Mouse (Mus musculus) Patski (cell line): ENCODE results near the gene Gfod1. TPM values are rescaled to one million over a fixed set of nuclear protein-coding genes. Genes with fewer than 3 reads are reported as not detected.

Source experiments
- ATAC-seq: fragments of 100-300 bp; one replicate; pipeline ENCODE4 v1.8.0; 2021
- CTCF ChIA-PET: fragments of 350-600 bp; sonication (Branson Sonifier 250); formaldehyde crosslinking; loops from one replicate; lab custom pipeline; 2022; ENCODE audit warnings: inconsistent platforms; lab: Charles Lee
- POLR2A ChIA-PET: fragments of 350-600 bp; sonication (Branson Sonifier 250); formaldehyde crosslinking; loops from one replicate; lab custom pipeline; 2022; ENCODE audit warnings: antibody characterized with exemption, inconsistent platforms; lab: Charles Lee
- DNase-seq: peaks from one replicate; pipeline ENCODE4 v3.0.0-alpha.2; 2011; ENCODE audit warnings: low read depth, low spot score
- H3K27me3 ChIP-seq: fragments of 371-371 bp; one replicate; pipeline ENCODE4 v1.5.1; 2021
- CTCF ChIP-seq: fragments of 100-300 bp; IDR thresholded peaks from one replicate; pipeline ENCODE4 v1.5.1; 2021
- in situ Hi-C: fragments of 300-500 bp; cut with MboI; formaldehyde crosslinking; loops from 3 replicates; pipeline ENCODE4 v1.11.1; 2018; ENCODE audit warnings: low pct_unique_long_range_greater_than_20kb, mixed read lengths
- polyA plus RNA-seq: library from polyadenylated mRNA; unstranded; gene quantifications from one replicate; pipeline ENCODE4 v1.2.3, GENCODE M21; 2021

Gfod1 gene
- polyA plus RNA-seq, 1 experiment from 2014 or later: 1.3 TPM

DNA sequence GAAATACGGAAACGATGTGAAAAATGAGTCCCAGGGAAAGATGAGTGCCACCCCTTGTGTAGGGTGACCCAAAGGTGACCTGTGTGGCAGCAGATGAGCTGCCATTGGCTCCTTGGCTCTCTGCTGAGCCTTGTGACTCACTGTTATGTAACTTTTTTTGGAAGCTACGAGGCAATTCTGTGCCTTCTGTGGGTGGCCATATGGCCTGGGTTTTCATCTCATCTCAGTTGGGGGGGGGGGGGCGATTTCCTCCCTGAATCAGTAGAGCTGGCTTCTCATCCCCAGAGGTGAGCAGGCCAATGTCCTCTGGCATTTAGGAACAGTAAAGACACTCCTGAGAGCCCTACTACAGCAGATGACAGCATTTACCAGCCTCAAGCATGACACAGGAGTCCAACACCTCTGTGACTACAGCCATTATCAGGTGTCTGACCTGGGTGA is 19.2 kb downstream of the Gfod1 start:
- DNase-seq: no peak
- ChIA-PET CTCF (interaction anchor here (2.0 kb wide), 1 partner anchor 16 kb away, joined by 8 read pairs; no protein-coding TSS in a partner anchor), POLR2A (interaction anchor here (1.5 kb wide), 1 partner anchor 9 kb away, joined by 4 read pairs; no protein-coding TSS in a partner anchor)
- TF ChIP-seq CTCF: no peak
- H3K27me3 ChIP-seq: no peaks in the 10 kb centered on the region
- in situ Hi-C loops: no loop called here
- no peak for ATAC-seq

- ATAC-seq (no peak), DNase-seq (no peak)
- in situ Hi-C loops: no loop called here
- ChIA-PET CTCF (interaction anchor here (1.5 kb wide), 1 partner anchor 11 kb away, joined by 4 read pairs; no protein-coding TSS in a partner anchor), POLR2A (no interaction called here)
- no peaks in the 10 kb centered on the region for H3K27me3 ChIP-seq
- TF ChIP-seq CTCF: no peak
Measured at GRCm38 (mm10) chr13:43273906-43274305, 30.1 kb downstream of the Gfod1 start.

DNA sequence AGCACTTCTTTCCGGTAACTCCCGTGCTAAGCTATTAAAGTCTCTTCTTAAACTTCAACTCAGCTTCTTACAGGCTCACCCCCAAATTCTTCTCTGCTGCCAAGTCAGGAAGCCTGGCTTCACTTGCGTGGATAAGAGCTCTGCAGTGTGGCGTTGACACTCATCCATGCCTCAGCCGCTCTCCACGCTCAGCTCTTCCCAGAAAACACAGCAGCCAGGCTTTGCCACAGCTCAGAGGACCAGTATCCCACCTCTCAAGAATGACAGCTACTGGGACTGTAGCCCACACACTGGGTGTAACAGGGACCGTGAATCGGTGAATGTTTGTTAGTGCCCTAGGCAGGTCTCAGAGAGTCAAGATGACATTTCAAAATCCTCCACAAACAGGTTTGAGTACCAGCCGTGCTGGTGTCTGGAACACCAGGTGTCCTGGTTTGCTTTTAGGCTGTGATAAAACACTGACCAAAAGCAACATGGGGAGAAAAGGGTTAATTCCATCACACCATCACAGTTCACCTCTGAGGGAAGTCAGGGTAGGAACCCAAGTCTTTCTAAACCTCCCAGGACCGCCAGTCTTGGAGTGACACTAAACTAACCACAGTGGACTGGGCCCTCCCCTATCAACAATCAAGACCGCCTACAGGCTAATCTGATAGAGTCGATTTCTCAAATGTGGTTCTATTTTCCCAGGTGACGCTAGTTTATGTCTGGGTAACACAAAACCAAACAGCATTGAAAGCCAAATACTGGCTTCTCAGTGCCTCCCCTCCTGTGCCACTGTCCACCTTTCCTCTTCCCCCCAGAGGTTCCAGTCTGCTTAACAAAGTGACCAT is 31.5 kb downstream of the Gfod1 start:
- ChIA-PET CTCF (interaction anchor here (1.5 kb wide), 1 partner anchor 9 kb away, joined by 4 read pairs; no protein-coding TSS in a partner anchor), POLR2A (interaction anchor here (1.3 kb wide), 1 partner anchor 15 kb away, joined by 5 read pairs; no protein-coding TSS in a partner anchor)
- TF ChIP-seq CTCF: no peak
- in situ Hi-C loops: no loop called here
- ATAC-seq (no peak), DNase-seq (no peak)
- H3K27me3 ChIP-seq: no peaks in the 10 kb centered on the region

- TF ChIP-seq CTCF: no peak
- DNase-seq: no peak
- no peak for ATAC-seq
- ChIA-PET POLR2A (interaction anchor here (1.3 kb wide), 1 partner anchor 16 kb away, joined by 5 read pairs; no protein-coding TSS in a partner anchor), CTCF (interaction anchor here (0.7 to 1.0 kb wide), 2 partner anchors 9 to 11 kb away, joined by 3 to 4 read pairs; no protein-coding TSS in a partner anchor)
- no peaks in the 10 kb centered on the region for H3K27me3 ChIP-seq
- in situ Hi-C loops: no loop called here
Measured at GRCm38 (mm10) chr13:43271481-43271880, 32.5 kb downstream of the Gfod1 start.

DNA sequence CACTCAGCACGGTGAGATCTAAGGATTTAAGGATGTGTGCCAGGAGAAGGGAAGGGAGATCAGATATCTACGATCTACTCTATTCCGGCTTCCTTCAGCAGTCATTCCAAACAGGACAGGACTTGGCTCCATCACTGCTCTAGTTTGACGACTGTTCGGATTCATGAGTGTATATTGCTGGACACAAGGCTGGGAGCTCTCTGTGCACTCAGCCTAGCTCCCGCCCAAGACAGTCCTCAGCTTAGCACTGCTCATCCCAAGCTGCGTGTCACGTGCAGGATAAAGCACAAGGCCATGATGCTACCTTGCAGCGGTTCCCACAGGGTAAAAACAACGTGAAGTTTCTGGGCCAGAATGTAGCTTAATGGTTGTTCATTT is 33.8 kb downstream of the Gfod1 start:
- no peaks in the 10 kb centered on the region for H3K27me3 ChIP-seq
- DNase-seq: no peak
- ChIA-PET CTCF (interaction anchor here (2.3 kb wide), 1 partner anchor 15 kb away, joined by 8 read pairs; no protein-coding TSS in a partner anchor), POLR2A (no interaction called here)
- no peak for ATAC-seq
- in situ Hi-C loops: no loop called here
- no peak for TF ChIP-seq CTCF

GRCm38 (mm10) chr13:43269460-43270219 is 34.3 kb downstream of the Gfod1 start:
- ATAC-seq (no peak), DNase-seq (no peak)
- ChIA-PET CTCF (interaction anchor here (2.3 kb wide), 1 partner anchor 16 kb away, joined by 8 read pairs; no protein-coding TSS in a partner anchor), POLR2A (no interaction called here)
- no peaks in the 10 kb centered on the region for H3K27me3 ChIP-seq
- in situ Hi-C loops: no loop called here
- TF ChIP-seq CTCF: no peak

- POLR2A ChIA-PET: interaction anchor here (1.6 kb wide), 1 partner anchor 7 kb away, joined by 4 read pairs; no protein-coding TSS in a partner anchor
- H3K27me3 ChIP-seq: no peaks in the 10 kb centered on the region
- in situ Hi-C loops: no loop called here
- ATAC-seq (no peak), DNase-seq (no peak)
- CTCF ChIA-PET: interaction anchor here (2.3 kb wide), 1 partner anchor 17 kb away, joined by 8 read pairs; no protein-coding TSS in a partner anchor
- no peak for TF ChIP-seq CTCF
Measured at GRCm38 (mm10) chr13:43268539-43269327, 35.2 kb downstream of the Gfod1 start.

- ATAC-seq (no peak), DNase-seq (no peak)
- CTCF ChIA-PET: interaction anchor here (2.3 kb wide), 1 partner anchor 18 kb away, joined by 8 read pairs; no protein-coding TSS in a partner anchor
- POLR2A ChIA-PET: interaction anchor here (1.6 kb wide), 1 partner anchor 8 kb away, joined by 4 read pairs; no protein-coding TSS in a partner anchor
- H3K27me3 ChIP-seq: no peaks in the 10 kb centered on the region
- TF ChIP-seq CTCF: no peak
- in situ Hi-C loops: no loop called here
Measured at GRCm38 (mm10) chr13:43267902-43268301, 36.1 kb downstream of the Gfod1 start.

DNA sequence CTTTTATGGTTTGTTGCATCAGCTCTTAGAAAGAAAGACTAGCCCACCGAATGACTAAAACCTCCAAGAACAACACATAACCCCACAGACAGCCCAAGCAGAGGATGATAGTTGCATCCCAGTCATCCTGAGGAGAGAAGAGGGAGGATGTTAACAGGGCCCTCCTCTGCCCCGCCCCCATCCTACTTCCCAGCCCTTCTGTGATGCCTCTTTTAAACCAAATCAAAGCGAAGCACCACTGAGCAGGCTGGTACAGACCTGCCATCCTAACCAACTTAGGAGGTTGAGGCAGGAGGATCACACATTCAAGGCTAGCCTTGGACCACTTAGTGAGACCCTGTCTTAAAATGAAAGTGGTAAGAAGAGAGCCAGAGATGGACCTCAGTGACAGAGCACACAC is 36.8 kb downstream of the Gfod1 start:
- H3K27me3 ChIP-seq: no peaks in the 10 kb centered on the region
- ChIA-PET POLR2A (interaction anchor here (1.6 kb wide), 1 partner anchor 9 kb away, joined by 4 read pairs; no protein-coding TSS in a partner anchor), CTCF (no interaction called here)
- DNase-seq (no peak), ATAC-seq (no peak)
- in situ Hi-C loops: no loop called here
- TF ChIP-seq CTCF: no peak

DNA sequence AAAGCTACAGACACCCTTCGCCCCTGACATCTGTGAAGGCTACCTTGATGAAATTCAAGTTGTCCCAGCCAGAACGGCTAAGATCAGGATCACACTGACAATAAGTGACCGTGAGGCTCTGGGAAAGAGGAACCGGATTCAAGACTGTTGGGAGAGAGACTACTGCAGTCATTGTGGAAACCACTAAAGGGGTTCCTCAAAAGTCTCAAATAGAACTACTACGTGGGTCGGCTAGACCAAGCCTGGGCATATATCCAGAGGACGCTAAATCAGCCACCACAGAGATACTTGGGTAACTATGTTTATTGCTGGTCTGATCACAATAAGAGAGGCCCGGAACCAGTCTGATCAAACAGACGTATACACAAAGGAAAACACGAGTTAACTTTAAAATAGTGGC is 37.6 kb downstream of the Gfod1 start:
- CTCF ChIA-PET: no interaction called here
- DNase-seq: no peak
- ATAC-seq: no peak
- POLR2A ChIA-PET: no interaction called here
- no peak for TF ChIP-seq CTCF
- H3K27me3 ChIP-seq: no peaks in the 10 kb centered on the region
- in situ Hi-C loops: no loop called here
